Mouse (Mus musculus): Measurements from ENCODE around the gene Efnb2. TPM values are rescaled to one million over a fixed set of nuclear protein-coding genes. Genes with fewer than 3 reads are reported as not detected.

Gene Efnb2
- polyA plus RNA-seq, 1 experiment from 2014 or later, result 0.67 TPM

DNA sequence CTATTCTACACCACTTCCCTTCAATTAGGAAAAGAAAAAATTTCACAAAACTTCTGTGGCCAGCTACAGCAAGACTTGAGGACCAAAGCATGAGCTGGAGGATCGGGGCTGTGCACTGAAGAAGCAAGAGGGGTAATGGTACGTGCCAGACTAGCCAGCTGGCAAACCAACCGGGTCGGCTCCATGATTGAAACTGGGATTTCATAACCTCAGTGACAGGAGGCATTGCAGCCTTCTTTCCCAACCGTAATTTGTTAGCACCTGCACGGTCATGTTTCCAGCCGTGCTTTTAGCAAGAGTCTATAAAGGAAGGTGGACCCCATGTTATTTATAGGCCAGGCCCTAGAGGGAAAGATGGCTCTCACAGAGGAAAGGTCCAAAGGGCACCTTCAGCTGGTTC, 12.4 kb downstream of the Efnb2 start:
- ATAC-seq (ENCODE audit: low read depth), result no peak
- H3K9ac ChIP-seq (ENCODE audit: low read depth, low read length), result no peak overlapping the region
- H3K4me1 ChIP-seq (ENCODE audit: control insufficient read depth, low read depth, low read length), result no peaks in the 10 kb centered on the region
- H3K27me3 ChIP-seq (ENCODE audit: control insufficient read depth, insufficient read depth, low read depth, low read length), result no peaks in the 10 kb centered on the region
- H3K27ac ChIP-seq (ENCODE audit: low read length), result no peak overlapping the region
- H3K4me3 ChIP-seq (ENCODE audit: low read depth, low read length), result no peak overlapping the region
- 62% methylated on average over 7 of the region's 7 CpGs for WGBS (ENCODE audit: insufficient replicate concordance)
- H3K4me2 ChIP-seq (ENCODE audit: low read depth, low read length), result no peak overlapping the region
- no peaks in the 10 kb centered on the region for H3K9me3 ChIP-seq (replicated peaks; ENCODE audit: control insufficient read depth, low read length)
- no peaks in the 10 kb centered on the region for H3K36me3 ChIP-seq (ENCODE audit: control insufficient read depth, insufficient read depth)

DNA sequence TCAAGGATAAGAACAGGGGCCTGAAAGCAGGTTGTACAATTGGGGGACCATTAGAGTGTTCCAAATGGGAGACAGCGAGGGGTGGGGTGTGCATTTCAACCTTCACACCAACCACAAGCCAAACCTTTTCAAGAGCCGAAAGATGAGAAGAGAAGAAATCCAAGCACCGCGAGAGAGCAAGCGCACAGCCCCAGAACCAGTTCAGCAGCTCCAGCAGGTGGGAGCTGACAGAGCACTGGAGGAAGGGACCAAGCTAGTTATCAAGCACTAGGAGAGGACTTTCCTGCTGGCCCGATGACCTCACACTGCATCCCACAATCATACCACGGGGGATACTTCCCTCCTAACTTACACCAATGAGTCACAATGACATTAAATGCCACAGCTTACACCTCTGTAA, 13.2 kb downstream of the Efnb2 start:
- no peaks in the 10 kb centered on the region for H3K4me1 ChIP-seq (ENCODE audit: control insufficient read depth, low read depth, low read length)
- H3K9me3 ChIP-seq (replicated peaks; ENCODE audit: control insufficient read depth, low read length), result no peaks in the 10 kb centered on the region
- H3K27me3 ChIP-seq (ENCODE audit: control insufficient read depth, insufficient read depth, low read depth, low read length), result no peaks in the 10 kb centered on the region
- no peaks in the 10 kb centered on the region for H3K36me3 ChIP-seq (ENCODE audit: control insufficient read depth, insufficient read depth)
- 65% methylated on average over 7 of the region's 7 CpGs for WGBS (ENCODE audit: insufficient replicate concordance)
- no peak for ATAC-seq (ENCODE audit: low read depth)
- H3K27ac ChIP-seq (ENCODE audit: low read length), result no peak overlapping the region
- no peak overlapping the region for H3K4me2 ChIP-seq (ENCODE audit: low read depth, low read length)
- H3K4me3 ChIP-seq (ENCODE audit: low read depth, low read length), result no peak overlapping the region
- no peak overlapping the region for H3K9ac ChIP-seq (ENCODE audit: low read depth, low read length)

DNA sequence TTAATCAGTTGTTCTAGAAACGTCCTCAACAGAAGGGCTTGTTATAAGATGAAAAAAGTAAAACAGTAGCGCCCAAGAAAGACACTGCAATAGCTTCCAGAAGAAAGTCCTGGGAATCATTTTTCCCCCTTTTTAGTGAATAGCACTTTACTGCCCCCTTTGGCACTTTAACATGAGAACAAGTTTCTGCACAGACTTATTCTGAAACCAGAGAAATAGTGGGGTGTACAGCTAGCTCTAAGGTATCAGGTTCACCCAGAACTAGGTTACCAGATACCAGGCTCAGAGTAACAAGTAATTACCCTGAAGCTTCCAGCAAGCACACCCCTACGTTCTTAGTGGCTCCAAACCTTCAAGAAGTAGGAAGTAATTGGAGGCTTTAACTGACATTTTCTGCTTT, 13.7 kb downstream of the Efnb2 start:
- Histone ChIP-seq H3K27ac (ENCODE audit: low read length) (no peak overlapping the region), H3K9me3 (replicated peaks; ENCODE audit: control insufficient read depth, low read length) (no peaks in the 10 kb centered on the region), H3K27me3 (ENCODE audit: control insufficient read depth, insufficient read depth, low read depth, low read length) (no peaks in the 10 kb centered on the region), H3K9ac (ENCODE audit: low read depth, low read length) (no peak overlapping the region), H3K4me1 (ENCODE audit: control insufficient read depth, low read depth, low read length) (no peaks in the 10 kb centered on the region), H3K4me2 (ENCODE audit: low read depth, low read length) (no peak overlapping the region), H3K4me3 (ENCODE audit: low read depth, low read length) (no peak overlapping the region), H3K36me3 (ENCODE audit: control insufficient read depth, insufficient read depth) (no peaks in the 10 kb centered on the region)
- no peak for ATAC-seq (ENCODE audit: low read depth)
- WGBS (ENCODE audit: insufficient replicate concordance), result 55% methylated on average over 3 of the region's 3 CpGs

DNA sequence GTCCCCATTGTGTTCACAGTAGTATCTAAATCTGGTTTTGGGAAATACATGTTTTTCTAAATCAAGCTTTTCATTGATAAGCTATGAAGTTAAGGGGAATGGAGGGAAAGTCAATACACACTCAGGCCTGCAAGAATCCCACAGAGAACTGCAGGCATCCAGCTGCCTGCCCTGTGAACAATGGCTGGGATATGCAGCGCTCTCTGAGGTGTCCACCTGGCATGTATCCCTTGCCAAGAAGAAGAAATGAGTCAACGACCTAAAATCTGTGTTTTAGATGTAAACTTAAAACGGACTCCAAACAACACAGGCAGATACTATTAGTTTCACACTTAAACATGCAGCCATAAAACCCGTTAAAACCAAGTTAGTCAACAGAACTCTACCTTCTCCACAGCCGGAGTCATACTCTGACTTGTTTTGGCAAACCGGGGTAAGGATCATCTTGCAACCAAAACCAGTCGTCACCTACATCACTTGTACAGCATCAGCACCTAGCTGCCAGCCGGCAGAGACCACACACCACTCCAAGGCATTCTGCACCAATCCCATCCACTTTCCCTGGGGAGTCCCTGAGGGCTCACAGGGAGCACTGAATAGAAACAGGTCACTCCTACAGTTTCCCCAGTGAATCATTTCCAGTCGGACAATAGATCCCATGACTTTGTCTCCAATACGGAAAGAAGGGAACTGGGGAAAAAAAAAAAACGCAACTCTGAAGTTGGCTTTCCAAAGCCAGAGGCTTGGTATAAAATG, 16.7 kb downstream of the Efnb2 start:
- 66% methylated on average over 11 of the region's 11 CpGs for WGBS (ENCODE audit: insufficient replicate concordance)
- Histone ChIP-seq H3K4me2 (ENCODE audit: low read depth, low read length) (no peak overlapping the region), H3K27ac (ENCODE audit: low read length) (no peak overlapping the region), H3K27me3 (ENCODE audit: control insufficient read depth, insufficient read depth, low read depth, low read length) (no peaks in the 10 kb centered on the region), H3K36me3 (ENCODE audit: control insufficient read depth, insufficient read depth) (no peaks in the 10 kb centered on the region), H3K9me3 (replicated peaks; ENCODE audit: control insufficient read depth, low read length) (no peaks in the 10 kb centered on the region), H3K4me3 (ENCODE audit: low read depth, low read length) (no peak overlapping the region), H3K9ac (ENCODE audit: low read depth, low read length) (no peak overlapping the region), H3K4me1 (ENCODE audit: control insufficient read depth, low read depth, low read length) (no peaks in the 10 kb centered on the region)
- ATAC-seq (ENCODE audit: low read depth), result no peak

DNA sequence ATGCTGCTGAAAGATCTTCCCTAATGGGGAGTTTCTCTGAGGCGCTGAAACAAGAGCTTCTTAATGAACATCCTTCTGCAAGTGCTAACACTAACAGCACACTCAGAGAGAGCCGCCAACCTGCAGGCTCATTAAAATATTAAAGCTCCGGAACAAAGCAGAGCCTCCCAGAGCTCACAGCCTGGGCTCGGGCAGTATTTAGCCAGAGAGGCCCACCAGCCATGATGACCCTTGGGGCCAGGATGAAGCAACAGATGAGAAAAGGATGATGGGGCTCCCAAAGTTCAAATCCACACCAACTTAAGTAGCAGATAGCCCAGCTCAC, 20.8 kb downstream of the Efnb2 start:
- Histone ChIP-seq H3K27ac (ENCODE audit: low read length) (no peak overlapping the region), H3K27me3 (ENCODE audit: control insufficient read depth, insufficient read depth, low read depth, low read length) (no peaks in the 10 kb centered on the region), H3K4me2 (ENCODE audit: low read depth, low read length) (no peak overlapping the region), H3K4me1 (ENCODE audit: control insufficient read depth, low read depth, low read length) (no peaks in the 10 kb centered on the region), H3K9me3 (replicated peaks; ENCODE audit: control insufficient read depth, low read length) (no peaks in the 10 kb centered on the region), H3K36me3 (ENCODE audit: control insufficient read depth, insufficient read depth) (no peaks in the 10 kb centered on the region), H3K9ac (ENCODE audit: low read depth, low read length) (no peak overlapping the region), H3K4me3 (ENCODE audit: low read depth, low read length) (no peak overlapping the region)
- ATAC-seq (ENCODE audit: low read depth), result no peak
- 44% methylated on average over 4 of the region's 4 CpGs for WGBS (ENCODE audit: insufficient replicate concordance)

GRCm38 (mm10) chr8:8639569-8640263, 21.3 kb downstream of the Efnb2 start:
- no peaks in the 10 kb centered on the region for H3K4me1 ChIP-seq (ENCODE audit: control insufficient read depth, low read depth, low read length)
- no peak overlapping the region for H3K4me2 ChIP-seq (ENCODE audit: low read depth, low read length)
- H3K9me3 ChIP-seq (replicated peaks; ENCODE audit: control insufficient read depth, low read length), result no peaks in the 10 kb centered on the region
- no peak overlapping the region for H3K9ac ChIP-seq (ENCODE audit: low read depth, low read length)
- WGBS (ENCODE audit: insufficient replicate concordance), result 51% methylated on average over 8 of the region's 8 CpGs
- no peak overlapping the region for H3K27ac ChIP-seq (ENCODE audit: low read length)
- H3K36me3 ChIP-seq (ENCODE audit: control insufficient read depth, insufficient read depth), result no peaks in the 10 kb centered on the region
- H3K4me3 ChIP-seq (ENCODE audit: low read depth, low read length), result no peak overlapping the region
- ATAC-seq (ENCODE audit: low read depth), result no peak
- no peaks in the 10 kb centered on the region for H3K27me3 ChIP-seq (ENCODE audit: control insufficient read depth, insufficient read depth, low read depth, low read length)

GRCm38 (mm10) chr8:8631394-8631793, 29.6 kb downstream of the Efnb2 start:
- Histone ChIP-seq H3K4me3 (ENCODE audit: low read depth, low read length) (no peak overlapping the region), H3K4me2 (ENCODE audit: low read depth, low read length) (no peak overlapping the region), H3K9ac (ENCODE audit: low read depth, low read length) (no peak overlapping the region), H3K27me3 (ENCODE audit: control insufficient read depth, insufficient read depth, low read depth, low read length) (no peaks in the 10 kb centered on the region), H3K36me3 (ENCODE audit: control insufficient read depth, insufficient read depth) (no peaks in the 10 kb centered on the region), H3K9me3 (replicated peaks; ENCODE audit: control insufficient read depth, low read length) (no peaks in the 10 kb centered on the region), H3K4me1 (ENCODE audit: control insufficient read depth, low read depth, low read length) (no peaks in the 10 kb centered on the region), H3K27ac (ENCODE audit: low read length) (no peak overlapping the region)
- no peak for ATAC-seq (ENCODE audit: low read depth)
- 72% methylated on average over 7 of the region's 7 CpGs for WGBS (ENCODE audit: insufficient replicate concordance)

DNA sequence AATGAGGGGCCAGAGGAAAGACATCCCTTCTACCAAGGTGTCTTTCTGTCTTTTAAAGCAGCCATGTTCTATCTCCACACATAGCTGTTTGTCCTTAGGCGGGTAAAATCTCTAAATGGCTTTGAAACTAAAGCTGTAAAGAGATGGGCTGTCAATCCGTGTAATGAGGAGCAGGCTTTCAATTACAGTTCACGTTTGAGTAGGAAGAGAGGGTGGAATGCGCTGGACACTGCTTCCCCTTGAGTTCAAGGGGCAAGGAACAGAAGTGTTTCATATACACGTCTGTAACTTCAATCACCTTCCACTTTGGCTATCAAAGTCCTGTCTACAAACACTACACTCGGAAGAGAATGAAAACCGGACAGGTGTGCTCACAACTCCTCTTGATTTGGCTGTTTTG, 37.0 kb downstream of the Efnb2 start:
- Histone ChIP-seq H3K36me3 (ENCODE audit: control insufficient read depth, insufficient read depth) (no peaks in the 10 kb centered on the region), H3K4me3 (ENCODE audit: low read depth, low read length) (no peak overlapping the region), H3K27me3 (ENCODE audit: control insufficient read depth, insufficient read depth, low read depth, low read length) (no peaks in the 10 kb centered on the region), H3K9me3 (replicated peaks; ENCODE audit: control insufficient read depth, low read length) (no peaks in the 10 kb centered on the region), H3K4me2 (ENCODE audit: low read depth, low read length) (no peak overlapping the region), H3K9ac (ENCODE audit: low read depth, low read length) (no peak overlapping the region), H3K27ac (ENCODE audit: low read length) (no peak overlapping the region), H3K4me1 (ENCODE audit: control insufficient read depth, low read depth, low read length) (no peaks in the 10 kb centered on the region)
- no peak for ATAC-seq (ENCODE audit: low read depth)
- WGBS (ENCODE audit: insufficient replicate concordance), result 43% methylated on average over 7 of the region's 7 CpGs

DNA sequence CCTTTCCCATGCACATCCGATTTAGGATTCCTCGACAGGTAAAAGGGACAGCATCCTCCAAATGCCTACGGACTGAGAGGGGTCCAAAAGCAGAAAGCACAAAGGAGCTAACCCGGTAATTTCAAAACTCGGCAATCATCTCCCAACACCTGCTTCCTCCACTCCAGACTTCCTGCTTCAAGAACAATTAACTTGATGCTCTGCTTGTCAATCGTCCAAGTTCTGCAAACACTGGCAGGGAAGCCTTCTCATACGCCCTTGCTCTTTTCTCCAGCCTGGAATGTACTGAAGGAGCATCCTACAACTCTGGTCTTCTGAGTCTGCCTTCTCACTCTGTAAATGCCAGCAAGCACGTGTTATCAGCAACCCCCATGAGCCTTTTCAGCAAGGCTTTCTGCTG, 37.6 kb downstream of the Efnb2 start:
- Histone ChIP-seq H3K9ac (ENCODE audit: low read depth, low read length) (no peak overlapping the region), H3K9me3 (replicated peaks; ENCODE audit: control insufficient read depth, low read length) (no peaks in the 10 kb centered on the region), H3K27me3 (ENCODE audit: control insufficient read depth, insufficient read depth, low read depth, low read length) (no peaks in the 10 kb centered on the region), H3K27ac (ENCODE audit: low read length) (no peak overlapping the region), H3K4me2 (ENCODE audit: low read depth, low read length) (no peak overlapping the region), H3K4me1 (ENCODE audit: control insufficient read depth, low read depth, low read length) (no peaks in the 10 kb centered on the region), H3K4me3 (ENCODE audit: low read depth, low read length) (no peak overlapping the region), H3K36me3 (ENCODE audit: control insufficient read depth, insufficient read depth) (no peaks in the 10 kb centered on the region)
- no peak for ATAC-seq (ENCODE audit: low read depth)
- WGBS (ENCODE audit: insufficient replicate concordance), result 13% methylated on average over 8 of the region's 8 CpGs

Data from liver, embryonic 16.5 days (tissue).